Mouse (Mus musculus): ENCODE data around the gene Mtor. TPM values are rescaled to one million over a fixed set of nuclear protein-coding genes. Genes with fewer than 3 reads are reported as not detected.

Mtor gene
- 19.5 and 21.8 TPM in 2 replicates for polyA plus RNA-seq (2012; rRNA removed)

DNA sequence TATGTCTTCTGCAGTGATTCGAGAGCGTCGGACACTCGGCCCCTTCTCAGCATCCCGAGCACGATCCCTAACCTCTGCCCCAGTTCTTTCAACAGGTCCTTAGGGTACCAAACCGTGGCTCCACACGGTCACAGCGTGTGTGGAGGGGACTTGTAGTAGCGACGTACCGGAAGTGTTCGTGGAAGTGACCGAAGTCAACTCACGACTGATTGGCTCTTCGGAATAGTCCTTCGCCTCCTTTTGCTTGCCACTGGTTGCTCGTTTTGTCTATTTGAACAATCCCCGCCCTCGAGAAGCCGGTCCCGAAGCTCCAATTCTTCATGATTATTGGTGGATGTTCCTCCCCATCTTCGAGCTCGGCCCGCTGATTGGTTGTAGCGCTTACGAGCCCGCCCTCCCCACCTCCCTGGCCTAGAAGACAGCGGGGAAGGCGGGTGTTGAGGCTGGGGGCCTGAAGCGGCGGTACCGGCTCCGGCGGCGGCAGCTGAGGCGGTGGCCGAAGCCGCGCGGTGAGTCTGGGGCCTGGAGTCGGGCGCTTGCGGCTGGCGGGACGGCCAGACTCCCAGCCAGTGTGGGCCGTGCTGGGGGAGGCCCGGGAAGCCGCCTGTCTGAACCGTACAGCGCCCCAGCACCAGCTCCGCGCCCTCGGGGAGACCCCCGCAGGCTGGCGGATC is at the start of gene Mtor:
Mtor (plus strand) TSS at position 433 of the 674 bp plus-strand sequence.

GRCm38 (mm10) chr4:148444250-148444967 is 4.0 kb upstream of the Mtor start, which contains the start of gene Ubiad1:
TSS of gene Ubiad1 (minus strand) at chr4:148444771.

GRCm38 (mm10) chr4:148500410-148500867 is 52.0 kb downstream of the Mtor start, which contains the start of gene Angptl7:
TSS of gene Angptl7 (minus strand) at chr4:148500460.

DNA sequence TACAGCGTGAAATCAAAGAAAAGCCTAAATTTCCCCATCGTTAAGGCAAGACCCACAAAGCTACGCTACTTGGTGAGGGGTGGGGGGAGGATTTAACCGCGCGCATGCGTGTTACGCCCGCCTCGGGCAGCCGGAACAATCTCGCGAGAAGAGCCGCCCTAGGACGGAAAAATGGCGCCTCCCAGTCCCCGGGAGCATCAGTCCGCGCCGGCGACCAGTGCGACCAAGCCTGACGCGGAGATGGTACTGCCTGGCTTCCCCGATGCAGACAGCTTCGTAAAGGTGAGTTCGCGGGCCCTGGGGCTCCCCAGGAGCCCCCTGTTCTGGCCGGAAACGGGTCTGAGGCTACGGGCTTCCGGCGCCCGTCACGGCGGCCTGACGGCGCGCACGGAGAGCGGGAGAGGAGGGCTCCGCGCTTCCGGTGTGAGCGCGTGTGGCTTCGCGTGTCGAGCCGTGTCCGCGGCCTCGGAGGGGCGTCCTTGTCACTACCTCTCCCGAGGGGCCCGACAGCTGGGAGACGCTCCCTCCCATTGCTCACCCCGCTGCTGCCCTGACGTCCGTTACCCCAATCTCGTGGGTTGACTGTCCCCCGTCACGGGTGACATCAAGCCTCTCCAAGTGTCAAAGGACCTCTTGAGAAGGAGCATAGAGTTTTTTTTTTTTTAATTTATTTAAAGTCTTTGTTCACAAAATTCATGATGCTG is 110.0 kb downstream of the Mtor start, which contains the start of gene Exosc10:
Exosc10 (plus strand) TSS at position 133 of the 704 bp plus-strand sequence.

DNA sequence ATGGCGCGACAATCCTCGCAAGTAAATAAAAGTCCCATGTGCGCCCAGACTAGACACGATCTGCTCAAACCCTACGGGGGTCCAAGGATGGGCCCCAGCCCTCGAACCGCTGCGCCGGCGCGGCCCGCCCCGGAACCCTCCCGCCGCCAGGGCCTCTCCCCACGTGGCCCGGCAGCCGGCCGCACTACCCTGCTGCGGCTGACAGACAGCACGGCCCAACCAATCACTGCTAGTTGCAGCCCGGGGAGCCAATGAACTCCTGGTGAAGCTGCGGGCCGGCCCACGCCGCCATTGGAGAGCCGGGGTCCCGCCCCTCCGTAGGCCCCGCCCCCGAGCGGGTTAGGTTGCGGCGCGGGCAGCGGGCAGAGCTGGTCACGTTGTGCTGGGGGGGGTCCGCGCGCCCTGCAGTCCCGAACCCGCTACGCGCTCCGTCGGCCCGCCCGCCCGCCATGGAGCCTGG is 142.8 kb downstream of the Mtor start, which contains the start of gene Srm:
Srm (plus strand) TSS at position 333 of the 460 bp plus-strand sequence.

GRCm38 (mm10) chr4:148602357-148603120 is 154.1 kb downstream of the Mtor start, which contains the start of gene Masp2:
TSS of gene Masp2 (plus strand) at chr4:148602554.

Other genes starting within 250 kb of the Mtor start
- gene Disp3, start 160.6 kb upstream of the Mtor start, polyA plus RNA-seq (2012; rRNA removed): 0.20 and 0.42 TPM in 2 replicates
- 17.3 and 19.1 TPM in 2 replicates for gene Ubiad1, start 3.8 kb upstream of the Mtor start, polyA plus RNA-seq (2012; rRNA removed)
- gene Angptl7, start 51.8 kb downstream of the Mtor start, polyA plus RNA-seq (2012; rRNA removed): 5.7 and 7.2 TPM in 2 replicates
- 16.6 and 20.7 TPM in 2 replicates for gene Exosc10, start 109.8 kb downstream of the Mtor start, polyA plus RNA-seq (2012; rRNA removed)
- gene Srm, start 142.9 kb downstream of the Mtor start, polyA plus RNA-seq (2012; rRNA removed): 56.1 and 59.9 TPM in 2 replicates
- gene Masp2, start 153.9 kb downstream of the Mtor start, polyA plus RNA-seq (2012; rRNA removed): 0.58 and 1.9 TPM in 2 replicates
- 24.0 and 30.7 TPM in 2 replicates for gene Tardbp, start 178.4 kb downstream of the Mtor start, polyA plus RNA-seq (2012; rRNA removed)
- not detected in 2 replicates for gene Gm572, start 194.7 kb downstream of the Mtor start, polyA plus RNA-seq (2012; rRNA removed)